Mouse (Mus musculus): Measurements from ENCODE around the gene Cracr2a. TPM values are rescaled to one million over a fixed set of nuclear protein-coding genes. Genes with fewer than 3 reads are reported as not detected.

The Cracr2a gene
- polyA plus RNA-seq, 1 experiment from 2014 or later, result 1.1 TPM

- H3K4me3 ChIP-seq (ENCODE audit: low read depth, low read length), result no peak overlapping the region
- H3K27me3 ChIP-seq (replicated peaks; ENCODE audit: control insufficient read depth, insufficient read depth, low read length), result 0 out of 2 replicates have a peak, but pooled peaks cover 4% of the 10 kb centered on the region
- H3K9ac ChIP-seq (ENCODE audit: low read depth, low read length), result no peak overlapping the region
- DNase-seq (ENCODE audit: low spot score) (peak; percentile 88), ATAC-seq (ENCODE audit: low read depth) (peak; percentile 30; the same call in 1 of the 2 replicates)
- 35% methylated on average over 18 of the region's 18 CpGs for WGBS
- peaks cover 8% of the 10 kb centered on the region for H3K4me1 ChIP-seq (ENCODE audit: control insufficient read depth, insufficient read depth, low read length)
- H3K4me2 ChIP-seq (ENCODE audit: low read depth, low read length), result no peak overlapping the region
- no peaks in the 10 kb centered on the region for H3K36me3 ChIP-seq (ENCODE audit: control insufficient read depth, insufficient read depth, low read length)
- no peak overlapping the region for H3K27ac ChIP-seq (replicated peaks; ENCODE audit: low read depth, low read length)
- H3K9me3 ChIP-seq (ENCODE audit: control insufficient read depth, low read length), result no peaks in the 10 kb centered on the region
These were observed 19.3 kb upstream of the Cracr2a start for GRCm38 (mm10) chr6:127541617-127542374.

- DNase-seq (ENCODE audit: low spot score), result peak; percentile 61
- Histone ChIP-seq H3K9ac (ENCODE audit: low read depth, low read length) (no peak overlapping the region), H3K4me3 (ENCODE audit: low read depth, low read length) (no peak overlapping the region), H3K4me1 (ENCODE audit: control insufficient read depth, insufficient read depth, low read length) (peaks cover 8% of the 10 kb centered on the region), H3K27me3 (replicated peaks; ENCODE audit: control insufficient read depth, insufficient read depth, low read length) (no peaks in the 10 kb centered on the region), H3K27ac (replicated peaks; ENCODE audit: low read depth, low read length) (no peak overlapping the region), H3K36me3 (ENCODE audit: control insufficient read depth, insufficient read depth, low read length) (no peaks in the 10 kb centered on the region), H3K9me3 (ENCODE audit: control insufficient read depth, low read length) (no peaks in the 10 kb centered on the region), H3K4me2 (ENCODE audit: low read depth, low read length) (no peak overlapping the region)
- ATAC-seq (ENCODE audit: low read depth), result no peak
- WGBS, result 54% methylated on average over 4 of the region's 4 CpGs
These were observed 14.5 kb upstream of the Cracr2a start for GRCm38 (mm10) chr6:127546676-127547075.

- 88% methylated on average over 4 of the region's 4 CpGs for WGBS
- ATAC-seq (ENCODE audit: low read depth) (no peak), DNase-seq (ENCODE audit: low spot score) (no peak)
- 0 out of 2 replicates have a peak, but pooled peaks cover 4% of the 10 kb centered on the region for H3K9me3 ChIP-seq (ENCODE audit: control insufficient read depth, low read length)
- no peak overlapping the region for H3K27ac ChIP-seq (replicated peaks; ENCODE audit: low read depth, low read length)
- H3K4me3 ChIP-seq (ENCODE audit: low read depth, low read length), result no peak overlapping the region
- no peak overlapping the region for H3K9ac ChIP-seq (ENCODE audit: low read depth, low read length)
- no peaks in the 10 kb centered on the region for H3K36me3 ChIP-seq (ENCODE audit: control insufficient read depth, insufficient read depth, low read length)
- 0 out of 2 replicates have a peak, but pooled peaks cover 5% of the 10 kb centered on the region for H3K4me1 ChIP-seq (ENCODE audit: control insufficient read depth, insufficient read depth, low read length)
- H3K4me2 ChIP-seq (ENCODE audit: low read depth, low read length), result no peak overlapping the region
- H3K27me3 ChIP-seq (replicated peaks; ENCODE audit: control insufficient read depth, insufficient read depth, low read length), result no peaks in the 10 kb centered on the region
These were observed 8.2 kb upstream of the Cracr2a start for GRCm38 (mm10) chr6:127552940-127553339.

- no peak for ATAC-seq (ENCODE audit: low read depth)
- H3K4me2 ChIP-seq (ENCODE audit: low read depth, low read length), result no peak overlapping the region
- no peak overlapping the region for H3K27ac ChIP-seq (replicated peaks; ENCODE audit: low read depth, low read length)
- no peaks in the 10 kb centered on the region for H3K36me3 ChIP-seq (ENCODE audit: control insufficient read depth, insufficient read depth, low read length)
- H3K27me3 ChIP-seq (replicated peaks; ENCODE audit: control insufficient read depth, insufficient read depth, low read length), result no peaks in the 10 kb centered on the region
- H3K9me3 ChIP-seq (ENCODE audit: control insufficient read depth, low read length), result 0 out of 2 replicates have a peak, but pooled peaks cover 4% of the 10 kb centered on the region
- H3K9ac ChIP-seq (ENCODE audit: low read depth, low read length), result no peak overlapping the region
- H3K4me1 ChIP-seq (ENCODE audit: control insufficient read depth, insufficient read depth, low read length), result peaks cover 5% of the 10 kb centered on the region; the same call in 1 of the 2 replicates
- 67% methylated on average over 6 of the region's 6 CpGs for WGBS
- no peak overlapping the region for H3K4me3 ChIP-seq (ENCODE audit: low read depth, low read length)
- DNase-seq (ENCODE audit: low spot score), result no peak
These were observed 5.6 kb upstream of the Cracr2a start for GRCm38 (mm10) chr6:127555553-127555952.

- Histone ChIP-seq H3K4me2 (ENCODE audit: low read depth, low read length) (peak overlapping the region; percentile 83), H3K9me3 (ENCODE audit: control insufficient read depth, low read length) (no peaks in the 10 kb centered on the region), H3K4me1 (ENCODE audit: control insufficient read depth, insufficient read depth, low read length) (peaks cover 5% of the 10 kb centered on the region; the same call in 1 of the 2 replicates), H3K36me3 (ENCODE audit: control insufficient read depth, insufficient read depth, low read length) (no peaks in the 10 kb centered on the region), H3K27ac (replicated peaks; ENCODE audit: low read depth, low read length) (peak overlapping the region; percentile 59; the same call in 1 of the 2 replicates), H3K9ac (ENCODE audit: low read depth, low read length) (peak overlapping the region; percentile 64), H3K27me3 (replicated peaks; ENCODE audit: control insufficient read depth, insufficient read depth, low read length) (no peaks in the 10 kb centered on the region), H3K4me3 (ENCODE audit: low read depth, low read length) (peak overlapping the region; percentile 54)
- ATAC-seq (ENCODE audit: low read depth) (peak; percentile 39; the same call in 1 of the 2 replicates), DNase-seq (ENCODE audit: low spot score) (no peak)
- WGBS, result 12% methylated on average over 5 of the region's 7 CpGs
These were observed 287 bp upstream of the Cracr2a start for GRCm38 (mm10) chr6:127560872-127561230.

- no peaks in the 10 kb centered on the region for H3K27me3 ChIP-seq (replicated peaks; ENCODE audit: control insufficient read depth, insufficient read depth, low read length)
- no peaks in the 10 kb centered on the region for H3K36me3 ChIP-seq (ENCODE audit: control insufficient read depth, insufficient read depth, low read length)
- no peak overlapping the region for H3K4me3 ChIP-seq (ENCODE audit: low read depth, low read length)
- DNase-seq (ENCODE audit: low spot score), result no peak
- 73% methylated on average over 4 of the region's 4 CpGs for WGBS
- no peaks in the 10 kb centered on the region; the same call in 1 of the 2 replicates for H3K4me1 ChIP-seq (ENCODE audit: control insufficient read depth, insufficient read depth, low read length)
- H3K9ac ChIP-seq (ENCODE audit: low read depth, low read length), result no peak overlapping the region
- H3K4me2 ChIP-seq (ENCODE audit: low read depth, low read length), result no peak overlapping the region
- no peak for ATAC-seq (ENCODE audit: low read depth)
- H3K9me3 ChIP-seq (ENCODE audit: control insufficient read depth, low read length), result no peaks in the 10 kb centered on the region
- H3K27ac ChIP-seq (replicated peaks; ENCODE audit: low read depth, low read length), result no peak overlapping the region
These were observed 2.4 kb downstream of the Cracr2a start for GRCm38 (mm10) chr6:127563511-127563910.

GRCm38 (mm10) chr6:127565951-127566732, 5.0 kb downstream of the Cracr2a start:
- no peak overlapping the region for H3K4me2 ChIP-seq (ENCODE audit: low read depth, low read length)
- no peaks in the 10 kb centered on the region for H3K36me3 ChIP-seq (ENCODE audit: control insufficient read depth, insufficient read depth, low read length)
- no peak overlapping the region for H3K9ac ChIP-seq (ENCODE audit: low read depth, low read length)
- DNase-seq (ENCODE audit: low spot score), result peak; percentile 30
- no peaks in the 10 kb centered on the region for H3K27me3 ChIP-seq (replicated peaks; ENCODE audit: control insufficient read depth, insufficient read depth, low read length)
- H3K9me3 ChIP-seq (ENCODE audit: control insufficient read depth, low read length), result no peaks in the 10 kb centered on the region
- WGBS, result 80% methylated on average over 5 of the region's 7 CpGs
- H3K27ac ChIP-seq (replicated peaks; ENCODE audit: low read depth, low read length), result no peak overlapping the region
- H3K4me3 ChIP-seq (ENCODE audit: low read depth, low read length), result no peak overlapping the region
- no peak for ATAC-seq (ENCODE audit: low read depth)
- no peaks in the 10 kb centered on the region for H3K4me1 ChIP-seq (ENCODE audit: control insufficient read depth, insufficient read depth, low read length)

GRCm38 (mm10) chr6:127571849-127572550, 10.9 kb downstream of the Cracr2a start:
- no peaks in the 10 kb centered on the region for H3K9me3 ChIP-seq (ENCODE audit: control insufficient read depth, low read length)
- H3K27me3 ChIP-seq (replicated peaks; ENCODE audit: control insufficient read depth, insufficient read depth, low read length), result no peaks in the 10 kb centered on the region
- no peak overlapping the region for H3K4me3 ChIP-seq (ENCODE audit: low read depth, low read length)
- no peaks in the 10 kb centered on the region for H3K4me1 ChIP-seq (ENCODE audit: control insufficient read depth, insufficient read depth, low read length)
- WGBS, result 67% methylated on average over 8 of the region's 8 CpGs
- DNase-seq (ENCODE audit: low spot score), result no peak
- no peaks in the 10 kb centered on the region for H3K36me3 ChIP-seq (ENCODE audit: control insufficient read depth, insufficient read depth, low read length)
- H3K27ac ChIP-seq (replicated peaks; ENCODE audit: low read depth, low read length), result no peak overlapping the region
- no peak for ATAC-seq (ENCODE audit: low read depth)
- H3K4me2 ChIP-seq (ENCODE audit: low read depth, low read length), result no peak overlapping the region
- H3K9ac ChIP-seq (ENCODE audit: low read depth, low read length), result no peak overlapping the region

Measured in embryonic facial prominence, embryonic 14.5 days (tissue).